Mouse (Mus musculus) forebrain, embryonic 12.5 days (tissue): ENCODE data around the gene Dimt1. TPM values are rescaled to one million over a fixed set of nuclear protein-coding genes. Genes with fewer than 3 reads are reported as not detected.
"Not testable (repeated sequence)": the region's sequence is repeated elsewhere in the genome, so short reads cannot be mapped to it uniquely, and the experiment has no call there.

ENCODE experiments used
- ATAC-seq: fragments of 200-750 bp; cut with Nextera tagmentation; 2 replicates; pipeline ENCODE4 v1.8.0; 2017; ENCODE audit warnings: moderate TSS enrichment; ENCODE audit not compliant: low FRiP score
- H3K27ac ChIP-seq: fragments of 300-500 bp; sonication (generic); 2 replicates; pipeline ENCODE4 v1.5.1; 2016; ENCODE audit warnings: mild to moderate bottlenecking
- H3K27me3 ChIP-seq: fragments of 300-500 bp; sonication (generic); 2 replicates; pipeline ENCODE4 v1.6.1; 2016; ENCODE audit warnings: mild to moderate bottlenecking
- H3K36me3 ChIP-seq: fragments of 300-500 bp; sonication (generic); replicated peaks from 2 replicates; pipeline ENCODE4 v1.6.1; 2016; ENCODE audit warnings: mild to moderate bottlenecking
- H3K4me1 ChIP-seq: fragments of 300-500 bp; sonication (generic); 2 replicates; pipeline ENCODE4 v1.6.1; 2016
- H3K4me2 ChIP-seq: fragments of 300-500 bp; sonication (generic); 2 replicates; pipeline ENCODE4 v1.6.1; 2016; ENCODE audit warnings: mild to moderate bottlenecking, moderate library complexity
- H3K4me3 ChIP-seq: fragments of 300-500 bp; sonication (generic); replicated peaks from 2 replicates; pipeline ENCODE4 v1.5.1; 2016; ENCODE audit warnings: mild to moderate bottlenecking
- H3K9ac ChIP-seq: fragments of 300-500 bp; sonication (generic); 2 replicates; pipeline ENCODE4 v1.6.1; 2016; ENCODE audit warnings: mild to moderate bottlenecking
- H3K9me3 ChIP-seq: fragments of 300-500 bp; sonication (generic); 2 replicates; pipeline ENCODE4 v1.6.1; 2016
- WGBS: fragments of 180-500 bp; shearing (Covaris S2); methylation state at CpG from one replicate; pipeline ENCODE4 v1.1.7; 2016; 5-methylcytosine and 5-hydroxymethylcytosine counted together
- polyA plus RNA-seq: library from polyadenylated mRNA; unstranded; fragments of >200 nt; fragmentation: Nextera tagmentation; extraction: Ambion mirVana; gene quantifications from 2 replicates; pipeline ENCODE4 v1.2.1, GENCODE M21; 2016

Gene Dimt1
- polyA plus RNA-seq, 1 experiment from 2014 or later: 45.3 TPM

DNA sequence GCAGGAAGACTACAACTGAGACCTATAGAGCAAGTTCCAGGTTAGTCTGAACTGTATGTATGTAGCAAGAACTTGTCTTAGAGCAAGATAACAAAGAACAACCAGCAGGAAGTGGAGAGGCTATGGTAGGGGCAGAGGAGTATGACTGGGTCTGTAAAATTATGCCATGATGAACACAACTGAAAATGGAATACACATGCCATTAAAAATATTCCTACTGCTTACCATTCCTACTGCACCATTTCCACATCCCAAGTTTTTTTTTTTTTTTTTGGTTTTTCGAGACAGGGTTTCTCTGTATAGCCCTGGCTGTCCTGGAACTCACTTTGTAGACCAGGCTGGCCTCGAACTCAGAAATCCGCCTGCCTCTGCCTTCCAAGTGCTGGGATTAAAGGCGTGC is 50.6 kb downstream of the Dimt1 start:
- H3K4me1 ChIP-seq, H3K36me3 ChIP-seq, H3K4me3 ChIP-seq, ATAC-seq, H3K9ac ChIP-seq, H3K4me2 ChIP-seq, H3K27ac ChIP-seq, H3K9me3 ChIP-seq, H3K27me3 ChIP-seq: not testable (repeated sequence)
- WGBS: 92% methylated on average over 4 of the region's 4 CpGs

DNA sequence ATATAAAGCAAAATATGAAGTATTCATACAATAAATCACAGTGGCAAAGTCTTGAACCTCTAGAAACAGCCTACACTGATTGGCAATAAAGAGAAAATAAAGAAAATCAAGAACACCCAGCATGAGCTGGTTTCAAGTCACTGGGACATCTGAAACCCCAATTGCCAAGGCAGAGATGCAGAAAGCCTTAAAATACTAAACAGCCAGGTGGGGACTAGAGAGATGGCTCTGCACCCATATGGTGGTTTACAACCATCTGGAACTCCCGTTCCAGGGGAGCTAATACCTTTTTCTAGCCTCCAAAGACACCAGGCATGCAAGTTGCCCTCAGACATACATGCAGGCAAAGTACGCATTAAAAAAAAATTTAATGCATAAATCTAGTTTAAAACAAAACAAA is 51.1 kb downstream of the Dimt1 start:
- ATAC-seq: no peak
- WGBS: 93% methylated on average over 2 of the region's 2 CpGs
- no peaks in the 10 kb centered on the region for H3K4me1 ChIP-seq
- no peak overlapping the region for H3K9ac ChIP-seq
- no peaks in the 10 kb centered on the region for H3K9me3 ChIP-seq
- 0 out of 2 replicates have a peak, but pooled peaks cover 1% of the 10 kb centered on the region for H3K36me3 ChIP-seq
- H3K4me2 ChIP-seq: no peak overlapping the region
- H3K27me3 ChIP-seq: no peaks in the 10 kb centered on the region
- no peak overlapping the region for H3K4me3 ChIP-seq
- H3K27ac ChIP-seq: no peak overlapping the region

DNA sequence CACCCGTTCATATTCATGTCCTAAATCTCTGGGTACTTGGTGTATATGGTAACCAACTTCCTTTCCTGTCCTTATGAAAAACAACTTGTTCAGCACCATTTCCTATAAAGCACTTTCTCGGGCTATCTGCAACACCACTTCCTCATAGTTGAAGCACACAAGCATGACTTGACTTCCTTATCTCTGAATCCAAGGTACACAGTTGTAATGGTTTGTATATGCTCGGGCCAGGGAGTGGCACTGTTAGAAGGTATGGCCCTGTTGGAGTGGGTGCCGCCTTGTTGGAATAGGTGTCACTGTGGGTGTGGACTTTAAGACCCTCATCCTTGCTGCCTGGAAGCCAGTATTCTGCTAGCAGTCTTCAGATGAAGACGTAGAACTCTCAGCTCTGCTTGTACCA is 51.7 kb downstream of the Dimt1 start:
- WGBS: 95% methylated on average over 5 of the region's 5 CpGs
- ATAC-seq: no peak
- Histone ChIP-seq H3K4me2 (no peak overlapping the region), H3K4me1 (no peaks in the 10 kb centered on the region), H3K27ac (no peak overlapping the region), H3K9me3 (no peaks in the 10 kb centered on the region), H3K9ac (no peak overlapping the region), H3K27me3 (no peaks in the 10 kb centered on the region), H3K36me3 (no peaks in the 10 kb centered on the region), H3K4me3 (no peak overlapping the region)

DNA sequence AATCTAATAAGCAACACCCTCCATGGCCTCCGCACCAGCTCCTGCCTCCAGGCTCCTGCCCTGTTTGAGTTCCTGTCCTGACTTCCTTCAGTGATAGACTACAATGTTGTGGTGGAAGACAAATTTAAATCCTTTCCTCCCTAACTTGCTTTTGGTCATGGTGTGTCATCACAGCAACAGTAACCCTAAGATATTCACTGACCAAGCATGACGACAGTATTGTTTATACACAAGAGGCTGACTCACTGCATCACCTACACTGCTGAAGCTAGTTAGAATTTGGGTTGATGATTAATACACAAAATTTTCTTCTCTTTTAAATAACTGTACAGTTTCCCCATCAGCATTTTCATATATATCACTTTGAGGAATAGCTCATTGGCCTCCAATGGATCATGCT is 56.3 kb downstream of the Dimt1 start:
- no peaks in the 10 kb centered on the region for H3K36me3 ChIP-seq
- no peak overlapping the region for H3K27ac ChIP-seq
- no peak overlapping the region for H3K4me3 ChIP-seq
- no peak overlapping the region for H3K9ac ChIP-seq
- no peak for ATAC-seq
- H3K27me3 ChIP-seq: no peaks in the 10 kb centered on the region
- 91% methylated on average over 2 of the region's 2 CpGs for WGBS
- no peaks in the 10 kb centered on the region for H3K9me3 ChIP-seq
- no peaks in the 10 kb centered on the region for H3K4me1 ChIP-seq
- no peak overlapping the region for H3K4me2 ChIP-seq

DNA sequence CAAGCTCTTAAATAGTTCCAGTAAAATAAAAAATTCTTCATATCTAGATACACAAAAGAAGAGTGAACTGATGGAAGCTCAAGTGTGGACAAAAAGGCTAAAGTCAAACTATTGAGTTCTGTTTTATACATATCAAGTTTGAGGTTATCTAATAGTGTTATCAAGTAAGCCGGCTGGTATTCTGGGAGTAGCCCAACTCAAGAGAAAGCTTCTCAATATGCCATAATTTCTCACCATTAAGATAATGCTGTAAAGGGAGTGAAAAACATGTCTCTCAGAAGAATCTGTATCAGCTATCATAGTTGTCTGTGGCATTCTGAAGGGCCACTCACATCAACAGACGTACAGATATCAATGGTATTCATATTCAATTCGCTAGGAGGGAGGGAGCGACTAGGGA is 61.2 kb downstream of the Dimt1 start:
- H3K4me3 ChIP-seq: no peak overlapping the region
- ATAC-seq: no peak
- peaks cover 12% of the 10 kb centered on the region for H3K4me1 ChIP-seq
- no peaks in the 10 kb centered on the region for H3K9me3 ChIP-seq
- WGBS: 79% methylated on average over 4 of the region's 4 CpGs
- no peak overlapping the region for H3K27ac ChIP-seq
- no peak overlapping the region for H3K9ac ChIP-seq
- H3K36me3 ChIP-seq: no peaks in the 10 kb centered on the region
- H3K4me2 ChIP-seq: no peak overlapping the region
- H3K27me3 ChIP-seq: no peaks in the 10 kb centered on the region

Other genes starting within 250 kb of the Dimt1 start
- gene Ipo11, start 10.2 kb upstream of the Dimt1 start, polyA plus RNA-seq: 67.0 and 74.1 TPM in 2 replicates
- 22.7 and 31.9 TPM in 2 replicates for gene Kif2a, start 75.0 kb downstream of the Dimt1 start, polyA plus RNA-seq